Mouse (Mus musculus) adrenal gland, adult (tissue): ENCODE results near the gene Prkcsh.
A peak's percentile ranks its signal among the peaks of the same experiment; 100 is the strongest.

Experiments used
- DNase-seq, 2 experiments: peaks; one replicate each; pipeline ENCODE4 v3.0.0; 2022 to 2023; ENCODE audit warnings: low spot score in 1 of 2; ENCODE audit not compliant: inconsistent age in 2 of 2

Gene Prkcsh

GRCm38 (mm10) chr9:22047329-22047728 lies 44.7 kb downstream of the Prkcsh start:
- no peak for DNase-seq

- no peak for DNase-seq
Measured at GRCm38 (mm10) chr9:22049315-22049714, 46.7 kb downstream of the Prkcsh start.

- DNase-seq = no peak
Measured at GRCm38 (mm10) chr9:22049721-22050270, 47.2 kb downstream of the Prkcsh start.

DNA sequence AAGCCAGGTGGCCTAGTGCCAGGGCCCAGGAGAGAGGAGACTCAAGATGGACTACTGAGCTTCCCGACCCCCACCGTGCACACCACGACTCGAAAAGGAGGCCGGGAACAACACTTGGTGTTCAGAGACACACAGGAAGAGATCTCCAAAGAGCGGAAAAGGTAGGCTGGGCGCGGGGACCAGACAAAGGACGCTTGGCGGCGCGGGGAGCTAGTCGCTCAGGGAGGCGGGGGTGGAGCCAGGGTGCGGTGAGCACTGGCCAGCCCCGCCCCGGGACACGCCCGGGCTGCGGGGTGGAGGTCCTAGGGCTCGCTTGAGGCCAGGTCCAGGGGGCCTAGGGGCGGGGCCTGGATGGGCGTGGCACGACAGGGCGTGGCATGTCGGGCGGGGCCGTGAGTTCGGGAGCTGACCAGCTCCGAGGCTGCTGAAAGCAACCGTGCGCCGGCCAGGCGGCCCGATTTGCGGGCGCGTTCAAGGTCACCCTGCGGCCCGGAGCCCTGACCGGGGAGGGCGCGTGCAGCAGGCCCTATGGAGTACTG lies 47.8 kb downstream of the Prkcsh start:
- DNase-seq = peak; percentile 68 to 85

DNA sequence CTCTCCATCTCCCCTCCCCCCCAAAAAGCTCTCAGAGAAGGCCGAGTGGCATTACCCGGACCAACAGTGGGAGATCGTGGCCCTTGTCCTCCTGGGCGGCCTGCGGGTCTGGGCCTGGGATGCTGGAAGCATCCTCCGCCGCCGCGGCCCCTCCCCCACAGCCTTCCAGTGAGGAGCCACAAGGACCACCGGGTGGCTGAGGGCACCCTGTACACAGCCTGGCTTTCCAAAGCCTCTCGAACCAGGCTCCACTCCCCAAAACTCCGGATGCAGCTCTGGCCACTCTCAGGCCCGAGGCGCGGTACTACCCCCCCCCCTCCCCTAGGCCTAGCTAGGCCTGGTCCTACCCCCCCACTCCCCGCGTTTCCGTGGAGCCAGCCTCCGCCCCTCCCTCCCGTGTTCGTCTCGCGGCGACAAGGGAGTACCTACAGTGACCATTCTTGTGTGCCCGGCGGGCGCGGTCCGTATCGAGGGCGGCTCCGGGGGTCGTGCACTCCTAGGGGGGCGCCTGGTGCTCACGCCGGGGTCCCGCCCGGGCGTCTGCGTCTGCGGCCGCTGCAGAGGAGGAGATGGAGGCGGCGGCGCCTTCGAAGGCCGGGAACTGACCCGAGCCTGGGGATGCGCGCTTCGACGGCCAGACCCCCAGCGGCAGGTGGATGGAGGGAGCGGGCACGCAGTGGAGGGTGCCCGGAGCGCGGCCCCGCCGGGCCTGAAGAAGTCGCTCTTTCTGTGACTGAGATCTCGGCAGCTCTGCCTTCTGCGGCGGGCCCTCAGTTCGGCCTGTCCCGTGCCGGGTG lies 48.8 kb downstream of the Prkcsh start:
- DNase-seq = peak in 1 of 2 experiments; percentile 35

- DNase-seq = peak in 1 of 2 experiments; percentile 42
Measured at GRCm38 (mm10) chr9:22051958-22052254, 49.3 kb downstream of the Prkcsh start, which contains the start of gene Elavl3. Gene Elavl3 (minus strand): TSS chr9:22052023.

DNA sequence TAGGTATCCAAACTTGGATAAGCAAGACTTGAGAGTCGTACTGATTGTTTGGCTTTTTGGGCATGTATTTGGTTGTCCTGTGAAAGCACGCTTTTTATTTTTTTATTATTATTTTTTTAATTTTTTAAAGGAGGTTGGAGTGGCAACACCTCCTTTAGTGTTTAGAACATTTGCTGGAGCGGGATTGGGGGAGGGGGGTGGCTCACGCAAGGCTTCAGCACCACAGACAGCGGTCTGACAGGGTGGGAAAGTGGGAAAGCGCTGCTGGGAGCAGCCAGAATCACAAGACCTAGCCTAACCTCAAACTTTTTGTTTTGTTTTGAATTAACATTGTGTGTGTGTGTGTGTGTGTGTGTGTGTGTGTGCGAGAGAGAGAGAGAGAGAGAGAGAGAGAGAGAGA lies 51.1 kb downstream of the Prkcsh start:
- DNase-seq = no peak

DNA sequence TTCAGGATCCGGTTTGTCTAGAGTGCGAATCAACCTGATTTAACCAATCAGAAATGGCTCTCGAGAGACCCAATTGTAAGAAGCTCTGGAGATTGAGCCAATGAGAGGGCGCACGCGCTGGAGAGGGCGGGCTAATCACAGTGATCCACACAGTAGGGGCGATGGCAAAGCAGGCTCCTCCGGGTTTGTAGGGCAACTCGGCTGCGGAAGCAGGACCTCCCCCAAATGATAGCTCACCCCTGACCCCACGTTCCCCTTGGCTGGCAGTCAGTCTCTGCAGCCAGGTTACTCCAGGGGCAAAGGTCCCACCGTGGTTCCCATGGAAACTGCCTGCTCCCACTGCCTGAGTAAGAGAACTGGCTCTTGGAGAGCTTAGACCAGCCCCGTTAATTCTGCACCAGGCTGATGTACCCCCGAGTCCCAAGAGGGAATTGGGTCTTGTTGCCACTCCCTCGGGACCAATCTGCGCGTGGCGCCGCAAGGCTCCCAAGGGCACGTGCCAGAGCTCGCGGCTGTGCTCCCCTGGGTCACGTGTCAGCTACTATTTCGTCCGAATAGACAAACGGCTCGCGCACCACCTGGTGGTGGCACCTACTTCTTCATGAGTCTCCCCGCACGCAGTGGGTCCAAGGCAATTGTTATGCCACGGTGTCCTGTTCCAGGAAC lies 51.9 kb downstream of the Prkcsh start:
- peak; percentile 80 to 94 for DNase-seq

DNA sequence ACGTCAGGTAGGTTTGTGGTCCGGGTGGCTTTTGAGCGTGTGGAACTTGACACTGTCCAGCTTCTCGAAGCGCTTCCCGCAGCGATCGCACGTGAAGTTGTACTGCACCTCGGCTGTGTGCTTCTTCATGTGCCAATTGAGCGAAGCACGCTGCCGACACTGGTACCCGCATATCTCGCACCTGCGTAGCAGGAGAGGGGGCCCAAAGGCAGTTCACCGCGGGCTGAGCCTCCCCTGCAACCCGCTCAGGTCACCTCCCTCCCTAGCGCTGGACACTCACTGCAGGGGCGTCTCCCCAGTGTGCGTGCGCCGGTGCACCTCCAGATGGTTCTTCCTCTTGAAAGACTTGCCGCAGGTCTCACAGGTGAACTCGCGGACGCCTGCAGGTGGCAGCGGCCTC lies 53.1 kb downstream of the Prkcsh start:
- DNase-seq = no peak

DNA sequence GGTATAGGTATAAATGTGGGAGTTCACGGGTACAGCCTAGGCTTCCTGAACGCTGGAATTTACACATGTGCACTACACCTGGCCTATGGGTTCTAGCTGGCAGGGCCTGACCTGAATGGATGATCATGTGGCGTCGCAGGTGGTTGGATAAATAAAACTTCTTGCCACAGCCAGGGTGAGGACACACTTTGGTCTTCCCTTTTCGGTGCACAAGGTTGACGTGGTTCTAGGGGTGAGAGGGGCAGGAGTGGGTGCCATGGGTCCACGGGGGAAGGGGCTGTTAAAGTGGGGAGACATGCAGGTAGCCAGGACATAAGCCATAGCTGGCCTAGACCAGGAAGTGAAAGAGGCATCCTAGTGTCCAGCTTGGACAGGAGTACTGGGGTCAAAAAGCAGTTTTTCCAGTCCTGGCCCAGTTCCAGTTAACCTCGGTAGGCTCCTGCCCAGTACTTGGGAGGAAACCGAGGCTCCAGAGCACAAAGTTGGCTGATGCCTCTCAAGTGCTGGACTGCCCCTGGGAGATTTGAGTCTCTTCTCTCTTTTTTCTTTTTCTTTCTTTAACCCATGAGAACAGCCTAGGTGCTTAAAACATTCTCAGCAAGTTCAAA lies 53.8 kb downstream of the Prkcsh start:
- DNase-seq = no peak

DNA sequence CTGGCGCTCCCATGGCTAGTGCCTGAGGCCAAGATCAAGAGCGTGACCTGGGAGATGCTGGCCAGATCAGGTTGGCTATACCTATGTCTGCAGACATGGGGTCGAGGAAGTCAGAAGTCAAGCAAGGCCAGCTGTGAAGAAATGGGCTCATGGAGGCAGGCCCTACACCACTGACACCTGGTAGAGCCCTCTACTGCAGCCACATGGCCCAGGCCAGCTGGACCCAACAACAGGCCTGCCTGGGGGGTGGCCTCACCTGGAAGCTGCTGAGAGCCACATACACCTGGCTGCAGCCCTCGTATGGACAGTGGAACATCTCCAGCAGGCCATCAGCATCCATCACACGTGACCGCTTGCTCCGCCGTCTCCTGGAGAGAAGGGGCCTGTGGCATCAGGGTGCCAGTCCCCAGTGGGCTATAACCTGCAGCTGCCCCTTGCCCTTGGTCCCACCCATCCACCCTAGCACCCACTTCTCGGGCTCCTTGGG lies 54.5 kb downstream of the Prkcsh start:
- no peak for DNase-seq

DNA sequence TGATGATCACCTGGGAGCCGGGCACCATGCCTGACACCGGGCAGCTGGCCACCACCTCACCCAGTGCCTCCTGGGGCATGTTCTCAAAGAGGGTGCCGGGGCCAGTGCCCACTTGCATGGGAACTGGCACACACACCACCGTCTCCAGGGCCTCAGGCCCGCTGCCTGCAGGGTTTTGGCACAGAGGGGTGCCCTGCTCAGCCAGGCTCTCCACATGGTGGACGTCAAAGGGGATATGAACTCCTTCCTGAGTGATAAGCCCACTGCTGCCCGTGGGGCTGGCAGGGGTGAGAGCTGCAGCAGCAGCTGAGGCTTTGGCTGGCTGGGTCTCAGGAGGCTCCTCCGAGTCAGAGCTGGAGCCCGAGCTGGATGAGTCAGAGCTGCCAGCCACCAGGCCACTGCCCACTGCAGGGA lies 55.4 kb downstream of the Prkcsh start:
- peak in 1 of 2 experiments; percentile 48 for DNase-seq

- no peak for DNase-seq
Measured at GRCm38 (mm10) chr9:22061339-22061738, 58.7 kb downstream of the Prkcsh start.
